Mouse (Mus musculus) heart, postnatal 0 days (tissue): ENCODE results near the gene Tle3. TPM values are rescaled to one million over a fixed set of nuclear protein-coding genes. Genes with fewer than 3 reads are reported as not detected.

ENCODE experiments used
- ATAC-seq: fragments of 200-750 bp; cut with Nextera tagmentation; 2 replicates; pipeline ENCODE4 v1.8.0; 2017; ENCODE audit warnings: low read depth, moderate number of reproducible peaks, moderate library complexity; ENCODE audit not compliant: insufficient read depth
- DNase-seq: peaks from one replicate; pipeline ENCODE4 v3.0.0-alpha.2; 2016; ENCODE audit warnings: low spot score
- H3K27ac ChIP-seq: fragments of 300-500 bp; sonication (generic); 2 replicates; pipeline ENCODE4 v1.5.1; 2014; ENCODE audit warnings: low read depth, mild to moderate bottlenecking
- H3K27me3 ChIP-seq: fragments of 300-500 bp; sonication (generic); 2 replicates; pipeline ENCODE4 v1.6.1; 2014; ENCODE audit warnings: low read length, mixed read lengths; ENCODE audit not compliant: control insufficient read depth, insufficient read depth
- H3K36me3 ChIP-seq: fragments of 300-500 bp; sonication (generic); replicated peaks from 2 replicates; pipeline ENCODE4 v1.6.1; 2014; ENCODE audit warnings: low read length, mixed read lengths; ENCODE audit not compliant: control insufficient read depth, insufficient read depth
- H3K4me1 ChIP-seq: fragments of 300-500 bp; sonication (generic); 2 replicates; pipeline ENCODE4 v1.6.1; 2014; ENCODE audit warnings: antibody characterized with exemption; ENCODE audit not compliant: control insufficient read depth, insufficient read depth
- H3K4me2 ChIP-seq: fragments of 300-500 bp; sonication (generic); 2 replicates; pipeline ENCODE4 v1.6.1; 2014; ENCODE audit warnings: low read depth, mild to moderate bottlenecking, low read length, moderate library complexity
- H3K4me3 ChIP-seq: fragments of 300-500 bp; sonication (generic); 2 replicates; pipeline ENCODE4 v1.5.1; 2014; ENCODE audit warnings: low read depth, low read length
- H3K9ac ChIP-seq: fragments of 300-500 bp; sonication (generic); replicated peaks from 2 replicates; pipeline ENCODE4 v1.6.1; 2014; ENCODE audit warnings: low read depth, low read length, mixed read lengths
- H3K9me3 ChIP-seq: fragments of 300-500 bp; sonication (generic); replicated peaks from 2 replicates; pipeline ENCODE4 v1.6.1; 2016; ENCODE audit warnings: low read length; ENCODE audit not compliant: control insufficient read depth
- CTCF ChIP-seq: IDR thresholded peaks from 2 replicates; pipeline ENCODE4 v1.5.1; 2016; ENCODE audit warnings: antibody characterized with exemption, control low read depth, low read depth
- EP300 ChIP-seq: IDR thresholded peaks from 2 replicates; pipeline ENCODE4 v1.6.1; 2016; ENCODE audit warnings: antibody characterized with exemption, low read depth
- WGBS: fragments of 180-500 bp; shearing (Covaris S2); extraction: QIAGEN DNeasy Blood & Tissue Kit; methylation state at CpG from one replicate; pipeline ENCODE4 v1.1.7; 2014; 5-methylcytosine and 5-hydroxymethylcytosine counted together
- polyA plus RNA-seq: library from polyadenylated mRNA; unstranded; fragments of >200 nt; fragmentation: Nextera tagmentation; extraction: Ambion mirVana; gene quantifications from 2 replicates; pipeline ENCODE4 v1.2.1, GENCODE M21; 2015
- total RNA-seq: library from RNA; depleted of rRNA; stranded (reverse); fragments of >200 nt; gene quantifications from 2 replicates; pipeline ENCODE4 v1.2.3, GENCODE M21; 2014; ENCODE audit warnings: low replicate concordance

Gene Tle3
- total and polyA plus RNA-seq, 2 experiments from 2014 or later, result 4.9 to 22.8 TPM

DNA sequence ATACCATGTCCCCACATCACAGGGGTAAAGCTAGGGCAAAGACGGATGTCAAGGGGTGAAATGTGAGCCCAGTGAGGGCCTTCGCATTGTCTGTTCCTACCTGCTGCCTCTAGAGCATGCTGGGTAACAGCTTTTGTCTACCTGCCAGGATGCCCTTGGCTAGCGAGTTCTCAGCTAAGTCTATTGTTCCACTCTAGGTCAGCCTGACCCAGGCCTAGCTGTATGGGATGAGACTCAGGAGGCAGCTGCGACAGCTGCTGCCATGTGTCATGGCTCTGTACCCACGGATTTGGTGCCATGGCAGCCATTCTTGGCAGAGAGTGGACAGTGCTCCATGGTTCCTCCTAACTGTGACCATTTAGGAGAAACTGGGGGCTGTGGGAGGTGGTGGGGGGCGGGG, 66.9 kb downstream of the Tle3 start:
- H3K9me3 ChIP-seq, result no peaks in the 10 kb centered on the region
- no peaks in the 10 kb centered on the region for H3K36me3 ChIP-seq
- H3K4me3 ChIP-seq, result no peak overlapping the region
- H3K4me2 ChIP-seq, result no peak overlapping the region
- DNase-seq, result no peak
- no peak for ATAC-seq
- H3K4me1 ChIP-seq, result no peaks in the 10 kb centered on the region
- peaks cover 80% of the 10 kb centered on the region for H3K27me3 ChIP-seq
- H3K27ac ChIP-seq, result no peak overlapping the region
- no peak overlapping the region for H3K9ac ChIP-seq
- TF ChIP-seq EP300, result no peak
- TF ChIP-seq CTCF, result no peak
- 78% methylated on average over 6 of the region's 6 CpGs for WGBS

DNA sequence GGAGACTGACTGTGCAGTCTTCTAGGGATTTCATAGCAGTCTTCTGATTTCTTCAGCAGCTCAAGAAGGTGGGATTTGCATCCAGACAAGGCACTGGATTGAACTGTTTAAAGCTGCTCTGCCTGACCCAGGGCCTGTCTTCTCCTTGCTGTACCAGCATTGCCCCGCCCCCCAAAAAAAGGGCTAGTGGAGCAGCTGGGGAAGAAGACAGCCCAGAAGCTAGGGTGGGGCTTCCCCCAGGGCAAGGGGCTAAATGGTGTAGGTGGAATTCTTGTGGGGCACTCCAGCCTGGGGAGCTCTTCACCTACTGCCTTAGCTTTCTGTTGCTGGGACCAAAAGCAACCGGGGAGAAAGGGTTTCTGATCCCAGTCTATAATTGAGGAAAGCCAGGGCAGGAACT, 67.8 kb downstream of the Tle3 start:
- H3K27me3 ChIP-seq, result peaks cover 85% of the 10 kb centered on the region
- H3K9me3 ChIP-seq, result no peaks in the 10 kb centered on the region
- H3K9ac ChIP-seq, result no peak overlapping the region
- H3K27ac ChIP-seq, result no peak overlapping the region
- TF ChIP-seq EP300, result no peak
- TF ChIP-seq CTCF, result no peak
- no peaks in the 10 kb centered on the region for H3K4me1 ChIP-seq
- H3K4me2 ChIP-seq, result no peak overlapping the region
- DNase-seq (no peak), ATAC-seq (no peak)
- no peak overlapping the region for H3K4me3 ChIP-seq
- WGBS, result 54% methylated on average over 2 of the region's 2 CpGs
- H3K36me3 ChIP-seq, result no peaks in the 10 kb centered on the region

GRCm38 (mm10) chr9:61441206-61441913, 69.2 kb downstream of the Tle3 start:
- H3K36me3 ChIP-seq, result no peaks in the 10 kb centered on the region
- H3K27me3 ChIP-seq, result peaks cover 84% of the 10 kb centered on the region
- ATAC-seq, result no peak
- H3K4me2 ChIP-seq, result no peak overlapping the region
- 35% methylated on average over 11 of the region's 11 CpGs for WGBS
- DNase-seq, result no peak
- no peaks in the 10 kb centered on the region for H3K4me1 ChIP-seq
- H3K27ac ChIP-seq, result no peak overlapping the region
- H3K4me3 ChIP-seq, result no peak overlapping the region
- no peak overlapping the region for H3K9ac ChIP-seq
- TF ChIP-seq CTCF (no peak), EP300 (no peak)
- H3K9me3 ChIP-seq, result no peaks in the 10 kb centered on the region

DNA sequence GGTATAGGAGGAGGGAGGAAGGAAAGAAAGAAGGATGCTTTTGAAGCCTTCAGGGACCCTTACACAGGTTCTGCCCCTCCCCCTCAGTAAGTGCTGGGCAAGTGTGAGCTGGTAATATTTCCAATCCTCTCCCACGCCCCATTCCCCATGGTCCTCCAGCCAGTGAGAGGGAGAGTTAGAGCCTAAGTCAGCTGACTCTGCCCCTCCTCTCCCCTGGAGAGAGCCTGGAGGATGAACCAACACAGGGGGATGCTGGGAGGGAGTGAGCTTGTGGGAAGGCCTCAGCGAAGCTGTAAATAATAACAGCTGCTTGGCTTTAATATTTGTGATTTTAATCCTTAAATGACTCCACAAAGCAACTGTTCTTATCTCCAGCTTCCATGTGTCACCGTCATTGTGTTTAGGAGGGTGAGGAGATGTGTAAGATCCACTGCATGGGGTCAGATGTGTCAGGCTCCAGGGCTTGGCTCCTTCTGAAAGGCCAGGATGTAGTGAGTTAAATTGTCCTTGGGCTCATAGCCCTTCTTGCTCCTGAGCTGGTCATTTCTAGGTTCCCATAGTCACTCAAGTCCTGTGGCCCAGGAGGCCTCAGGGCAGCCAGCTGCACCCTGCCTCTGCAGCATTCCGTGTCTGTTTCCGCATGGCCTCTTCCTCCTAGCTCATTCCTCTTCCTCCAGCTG, 70.9 kb downstream of the Tle3 start:
- ATAC-seq (no peak), DNase-seq (no peak)
- no peaks in the 10 kb centered on the region for H3K36me3 ChIP-seq
- peaks cover 85% of the 10 kb centered on the region for H3K27me3 ChIP-seq
- no peak overlapping the region for H3K27ac ChIP-seq
- H3K4me3 ChIP-seq, result no peak overlapping the region
- no peaks in the 10 kb centered on the region for H3K4me1 ChIP-seq
- TF ChIP-seq EP300 (no peak), CTCF (no peak)
- H3K9ac ChIP-seq, result no peak overlapping the region
- WGBS, result 53% methylated on average over 5 of the region's 5 CpGs
- H3K4me2 ChIP-seq, result no peak overlapping the region
- no peaks in the 10 kb centered on the region for H3K9me3 ChIP-seq

DNA sequence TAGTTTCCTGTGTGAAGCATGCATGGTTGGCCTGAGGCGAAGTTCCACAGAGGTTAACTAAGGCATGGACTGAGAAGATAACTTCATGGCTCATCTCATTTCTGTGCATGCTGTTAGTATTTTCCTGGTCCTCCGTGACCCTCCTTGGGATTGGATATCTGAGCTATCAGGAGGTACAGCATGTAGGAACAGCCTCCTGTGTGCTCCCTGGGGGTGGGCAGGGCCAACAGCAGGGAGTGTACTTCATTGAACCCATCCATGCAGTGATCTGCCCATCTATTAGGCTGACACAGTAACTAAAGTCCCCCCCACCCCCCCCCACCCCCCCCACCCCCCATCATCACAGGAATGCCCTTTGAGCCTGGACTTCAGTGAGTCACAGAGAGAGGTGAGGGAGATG, 73.0 kb downstream of the Tle3 start:
- H3K36me3 ChIP-seq, result no peaks in the 10 kb centered on the region

More for the DNA sequence above, 73.0 kb downstream of the Tle3 start:
- Histone ChIP-seq H3K27me3 (peaks cover 82% of the 10 kb centered on the region), H3K27ac (no peak overlapping the region), H3K4me3 (no peak overlapping the region), H3K4me1 (no peaks in the 10 kb centered on the region), H3K9me3 (no peaks in the 10 kb centered on the region), H3K4me2 (no peak overlapping the region), H3K9ac (no peak overlapping the region)
- ATAC-seq, result no peak
- 80% methylated on average over 2 of the region's 2 CpGs for WGBS
- no peak for TF ChIP-seq CTCF
- DNase-seq, result no peak
